Mouse (Mus musculus) cerebellum, adult 2 months (tissue): ENCODE measurements at regions not wholly inside any gene's neighbourhood (a gene's known extent, or its start where the extent isn't known, plus 50 kb on each side); places are given as distances from the start of the nearest gene placed in this dataset.
"Not testable (repeated sequence)": the region's sequence is repeated elsewhere in the genome, so short reads cannot be mapped to it uniquely, and the experiment has no call there.

Source experiments
- DNase-seq, 2 experiments: peaks; one replicate each; pipeline ENCODE4 v3.0.0; 2021
- H3K27ac ChIP-seq: fragments of 200-500 bp; 2 replicates; pipeline ENCODE4 v1.5.1; 2012; ENCODE audit warnings: low read length, control low read depth, inconsistent platforms; ENCODE audit not compliant: insufficient read depth
- H3K27me3 ChIP-seq: fragments of 200-500 bp; 2 replicates; pipeline ENCODE4 v1.6.1; 2012; ENCODE audit warnings: inconsistent platforms, mild to moderate bottlenecking, low read length, moderate library complexity; ENCODE audit not compliant: control insufficient read depth, insufficient read depth
- H3K4me1 ChIP-seq: fragments of 200-500 bp; 2 replicates; pipeline ENCODE4 v1.6.1; 2011; ENCODE audit warnings: low read length; ENCODE audit not compliant: control insufficient read depth, insufficient read depth
- H3K4me3 ChIP-seq: fragments of 200-500 bp; replicated peaks from 2 replicates; pipeline ENCODE3; 2011; ENCODE audit warnings: mild to moderate bottlenecking, low read depth, low read length, control low read depth; ENCODE audit not compliant: insufficient read depth
- CTCF ChIP-seq: fragments of 200-500 bp; IDR thresholded peaks from 2 replicates; pipeline ENCODE4 v1.5.1; 2011; ENCODE audit warnings: low read depth, mild to moderate bottlenecking, control low read depth, low read length, moderate library complexity, borderline replicate concordance; ENCODE audit not compliant: insufficient read depth
- POLR2A ChIP-seq: fragments of 200-500 bp; IDR thresholded peaks from 2 replicates; pipeline ENCODE4 v1.6.1; 2011; ENCODE audit warnings: low read length, control low read depth, borderline replicate concordance; ENCODE audit not compliant: insufficient read depth
- WGBS: fragments of 180-500 bp; shearing (Covaris S2); methylation state at CpG from one replicate; pipeline ENCODE4 v1.1.7; 2018; 5-methylcytosine and 5-hydroxymethylcytosine counted together

DNA sequence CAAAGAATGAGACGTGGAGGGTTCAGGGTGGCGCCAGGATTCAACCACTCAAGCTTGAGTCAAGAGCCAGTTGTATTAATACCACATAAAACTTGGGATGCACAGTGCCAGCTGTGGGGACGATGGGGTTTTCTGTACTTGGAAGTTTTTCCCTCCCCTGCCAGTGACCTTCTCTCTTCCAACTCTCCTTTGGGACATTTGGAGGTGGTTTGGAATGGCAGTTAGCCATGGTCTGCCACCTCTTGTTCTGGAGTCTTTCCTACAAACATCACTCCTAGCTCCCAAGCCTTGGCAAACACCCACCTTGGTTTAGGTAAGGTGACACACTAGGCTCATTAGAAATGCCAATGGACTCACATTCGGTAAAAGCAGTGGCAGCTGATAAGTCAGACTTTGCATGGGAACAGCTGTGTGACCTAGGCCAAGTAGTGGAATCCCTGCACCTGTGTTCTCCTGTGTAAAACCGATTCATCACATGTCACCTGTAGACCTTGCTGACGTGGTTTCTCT is 84.1 kb upstream of the Slc25a13 start:
- Histone ChIP-seq H3K27me3 (no peaks in the 10 kb centered on the region), H3K27ac (no peak overlapping the region), H3K4me3 (no peak overlapping the region), H3K4me1 (no peaks in the 10 kb centered on the region)
- no peak for TF ChIP-seq POLR2A
- WGBS = 83% methylated on average over 6 of the region's 6 CpGs
- no peak for DNase-seq

DNA sequence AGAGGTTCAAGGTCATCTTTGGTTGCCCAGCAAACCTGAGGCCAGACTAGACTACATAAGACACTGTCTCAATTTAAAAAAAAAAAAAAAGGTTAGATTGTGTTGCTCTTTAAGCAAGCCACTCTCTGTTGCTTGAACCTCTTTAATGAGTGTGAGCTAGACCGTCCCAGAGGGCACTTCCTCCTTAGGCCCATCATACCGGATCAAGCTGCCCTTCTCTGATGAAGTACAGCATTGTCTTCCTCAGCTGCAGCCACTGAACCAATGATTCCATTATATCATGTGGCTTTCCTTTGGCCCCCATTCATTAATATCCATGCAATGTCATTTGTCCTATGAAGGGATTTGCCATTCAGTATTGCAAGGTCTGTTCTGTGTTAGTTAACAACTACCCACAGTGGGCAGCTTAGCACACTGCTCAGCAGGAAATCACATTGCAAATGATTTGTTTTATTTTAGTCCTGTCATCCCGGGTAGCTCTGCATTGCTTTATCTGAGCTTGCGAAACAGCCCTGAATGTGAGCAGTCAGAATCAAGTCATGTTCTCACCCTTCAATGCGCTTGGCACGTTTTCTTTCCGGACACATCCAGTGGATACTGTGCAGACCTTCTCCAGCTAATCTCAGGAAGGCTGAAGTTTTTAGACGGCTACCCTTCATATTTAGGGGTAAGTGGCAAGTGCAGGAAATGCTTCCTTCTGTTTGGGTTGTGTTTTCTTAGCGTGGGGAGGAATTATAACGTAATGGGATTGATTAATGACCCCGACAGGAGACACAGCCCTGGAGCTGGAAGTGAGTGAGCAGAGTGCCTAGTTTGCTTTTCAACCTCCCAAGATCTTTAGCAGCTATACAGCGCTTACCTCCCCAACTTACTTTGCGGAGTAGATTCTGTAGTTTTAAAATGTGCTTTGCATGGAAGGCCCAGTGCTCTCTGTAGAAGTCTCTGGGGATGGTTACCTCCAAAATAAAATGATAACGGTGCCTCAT is 82.2 kb upstream of the Slc25a13 start:
- H3K27me3 ChIP-seq = no peaks in the 10 kb centered on the region
- WGBS = 49% methylated on average over 14 of the region's 14 CpGs
- H3K4me1 ChIP-seq = no peaks in the 10 kb centered on the region
- DNase-seq = no peak
- H3K4me3 ChIP-seq = no peak overlapping the region
- no peak overlapping the region for H3K27ac ChIP-seq
- TF ChIP-seq CTCF (no peak), POLR2A (no peak)

GRCm38 (mm10) chr6:6295551-6295950 is 78.6 kb upstream of the Slc25a13 start:
- 85% methylated on average over 2 of the region's 2 CpGs for WGBS
- H3K4me1 ChIP-seq, H3K27me3 ChIP-seq, H3K27ac ChIP-seq, DNase-seq, H3K4me3 ChIP-seq: not testable (repeated sequence)

DNA sequence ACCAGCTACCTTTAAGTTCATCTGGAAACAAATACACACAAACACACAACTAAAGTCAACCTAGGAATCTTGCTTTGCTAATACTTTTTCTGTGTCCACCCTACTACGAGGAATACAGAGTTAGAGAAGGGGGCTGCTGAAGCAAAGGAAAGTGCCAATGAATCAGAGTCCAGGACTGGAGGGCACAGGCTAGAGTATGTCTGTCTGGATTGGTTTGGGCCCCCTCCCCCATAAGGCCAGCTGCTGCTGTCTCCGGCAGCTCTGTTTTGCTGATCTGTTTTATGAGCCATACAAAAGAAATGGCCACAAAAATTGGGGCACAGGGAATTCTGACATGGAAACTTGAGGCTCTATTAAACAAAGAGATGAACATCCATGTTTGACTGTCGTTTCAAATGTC is 74.8 kb upstream of the Slc25a13 start:
- WGBS = 48% methylated on average over 3 of the region's 3 CpGs
- no peak for TF ChIP-seq CTCF
- no peak for TF ChIP-seq POLR2A
- no peaks in the 10 kb centered on the region; the same call in 1 of the 2 replicates for H3K27me3 ChIP-seq
- no peak overlapping the region for H3K27ac ChIP-seq
- no peaks in the 10 kb centered on the region for H3K4me1 ChIP-seq
- no peak for DNase-seq
- no peak overlapping the region for H3K4me3 ChIP-seq

- no peaks in the 10 kb centered on the region; the same call in 1 of the 2 replicates for H3K27me3 ChIP-seq
- 91% methylated on average over 7 of the region's 7 CpGs for whole genome bisulfite sequencing
- no peak overlapping the region for H3K27ac ChIP-seq
- H3K4me3 ChIP-seq = no peak overlapping the region
- DNase-seq = no peak
- TF ChIP-seq POLR2A (no peak), CTCF (no peak)
- no peaks in the 10 kb centered on the region for H3K4me1 ChIP-seq
These were observed 73.5 kb upstream of the Slc25a13 start for GRCm38 (mm10) chr6:6290427-6290826.

- Histone ChIP-seq H3K27ac (no peak overlapping the region), H3K4me3 (no peak overlapping the region), H3K27me3 (no peaks in the 10 kb centered on the region; the same call in 1 of the 2 replicates), H3K4me1 (no peaks in the 10 kb centered on the region)
- 30% methylated on average over 6 of the region's 6 CpGs for WGBS
- no peak for TF ChIP-seq POLR2A
- peak; percentile 53 for TF ChIP-seq CTCF
- DNase-seq = peak; percentile 5 to 19
These were observed 72.8 kb upstream of the Slc25a13 start for GRCm38 (mm10) chr6:6289806-6290205.

DNA sequence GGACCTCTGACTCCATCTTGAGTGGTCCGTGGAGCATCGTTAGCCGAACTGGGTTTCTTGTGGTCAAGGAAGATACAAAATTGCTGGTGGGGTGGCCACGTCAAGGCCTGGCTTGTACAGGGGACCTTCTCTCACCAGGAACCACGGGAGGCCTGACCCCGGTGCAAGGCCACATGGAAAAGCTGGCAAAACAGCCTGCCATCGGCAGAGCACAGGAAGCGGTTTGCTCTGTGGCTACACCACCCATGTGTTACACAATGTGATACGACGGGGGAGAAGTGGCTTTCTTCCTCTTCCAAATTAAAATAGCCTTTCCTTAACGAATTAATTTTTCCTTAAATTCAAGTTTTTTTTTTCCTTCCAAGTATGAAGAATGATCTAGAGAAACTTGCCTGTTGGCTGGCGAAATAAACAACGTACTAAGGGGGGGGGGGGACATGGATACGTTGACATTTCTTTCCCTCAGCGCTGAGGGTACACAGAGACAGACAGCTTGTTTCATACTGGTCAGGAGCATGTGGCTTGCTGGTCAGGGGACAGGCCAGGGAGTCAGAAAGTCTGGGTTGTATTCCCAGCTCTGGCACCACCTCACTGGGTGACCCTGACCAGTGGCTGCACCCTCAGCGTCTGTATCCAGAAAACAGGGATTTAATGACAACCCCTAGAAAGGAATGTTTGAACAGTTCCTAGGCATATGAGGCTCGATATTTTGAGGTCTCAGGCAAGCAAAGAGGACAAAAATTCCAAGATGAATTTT is 64.0 kb upstream of the Slc25a13 start:
- Histone ChIP-seq H3K27me3 (no peaks in the 10 kb centered on the region), H3K27ac (no peak overlapping the region), H3K4me3 (no peak overlapping the region), H3K4me1 (no peaks in the 10 kb centered on the region)
- TF ChIP-seq CTCF = no peak
- no peak for TF ChIP-seq POLR2A
- WGBS = 86% methylated on average over 17 of the region's 17 CpGs
- DNase-seq = no peak

DNA sequence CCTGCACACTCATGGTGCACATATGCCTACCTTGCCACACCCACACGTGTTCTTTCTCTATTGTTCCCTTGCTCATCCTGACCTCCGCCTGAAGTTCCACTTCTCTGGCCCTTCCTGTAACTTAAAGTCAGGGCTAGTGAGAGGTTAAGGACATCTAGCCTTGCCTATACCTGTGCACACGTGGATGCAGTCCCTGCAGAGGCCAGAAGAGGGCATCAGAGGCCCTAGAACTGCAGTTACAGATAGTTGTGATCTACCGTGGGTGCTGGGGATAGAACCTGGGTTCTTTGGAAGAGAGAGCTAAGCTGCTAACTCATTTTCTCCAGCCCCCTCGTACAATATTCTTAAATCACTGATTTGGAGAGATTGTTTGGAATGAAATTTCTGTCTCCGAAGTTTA is 62.7 kb upstream of the Slc25a13 start:
- 77% methylated on average over 6 of the region's 6 CpGs for WGBS
- no peak overlapping the region for H3K27ac ChIP-seq
- DNase-seq = no peak
- H3K4me1 ChIP-seq = no peaks in the 10 kb centered on the region
- H3K4me3 ChIP-seq = no peak overlapping the region
- no peak for TF ChIP-seq POLR2A
- TF ChIP-seq CTCF = no peak
- no peaks in the 10 kb centered on the region for H3K27me3 ChIP-seq
